Mouse (Mus musculus): ENCODE measurements at regions not wholly inside any gene's neighbourhood (a gene's known extent, or its start where the extent isn't known, plus 50 kb on each side); places are given as distances from the start of the nearest gene placed in this dataset.

DNA sequence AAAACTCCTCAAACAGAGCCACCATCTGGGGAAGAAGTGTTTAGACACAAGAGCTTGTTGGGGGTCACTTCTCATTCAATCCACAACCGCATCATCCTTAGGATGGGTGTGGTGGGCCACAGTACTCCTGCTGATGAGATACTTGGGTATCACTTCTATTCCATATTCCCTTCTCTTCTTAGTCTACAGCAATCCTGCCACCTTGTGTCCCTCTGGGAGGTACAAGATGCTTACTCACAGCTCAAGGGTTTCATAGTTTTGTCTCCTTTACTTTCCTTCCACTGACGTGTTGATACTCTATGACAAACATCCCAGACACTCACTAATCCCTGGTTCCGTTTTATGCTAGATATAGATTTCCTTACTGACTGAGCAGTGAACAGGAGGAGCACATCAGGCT lies 122.1 kb upstream of the Epha4 start:
- dilution Hi-C loops (cut with MboI; ENCODE audit: extremely low pct_ligation_motif_present, extremely low pct_unique_long_range_greater_than_20kb, low sequenced_read_pairs) = no loop called here
- TF ChIP-seq CTCF (conservative IDR thresholded peaks at IDR 0.05 in 1 of 2, IDR thresholded peaks at IDR 0.05 in 1 of 2; ENCODE audit: low read depth in 2 of 2, low read length in 2 of 2) = 0 out of 4 replicates have a peak, but pooled peaks of 1 of the 2 experiments have one; percentile 1
- no peak for TF ChIP-seq ZKSCAN1 (IDR thresholded peaks at IDR 0.05; ENCODE audit: borderline replicate concordance, low read depth, low read length)
- TF ChIP-seq ELF1 (IDR thresholded peaks at IDR 0.05; ENCODE audit: low read depth, low read length) = no peak
- no peaks in the 10 kb centered on the region for H3K4me1 ChIP-seq (ENCODE audit: control insufficient read depth in 1 of 2, insufficient read depth in 2 of 2)
- no peak overlapping the region for H3K27ac ChIP-seq (ENCODE audit: insufficient read depth, low read depth)
- no peak overlapping the region for H3K4me3 ChIP-seq (replicated peaks in 1 of 3; ENCODE audit: low read depth in 2 of 3, low read length in 2 of 3, poor library complexity in 1 of 3)
- H3K79me2 ChIP-seq (replicated peaks; ENCODE audit: control insufficient read depth, extremely low read depth, insufficient read depth, poor library complexity, severe bottlenecking) = no peaks in the 10 kb centered on the region
- no peaks in the 10 kb centered on the region for H3K36me3 ChIP-seq (replicated peaks in 1 of 2; ENCODE audit: control insufficient read depth in 1 of 2, insufficient read depth in 1 of 2, low read length in 1 of 2)
- in situ Hi-C loops (cut with MboI; ENCODE audit: low pct_ligation_motif_present, low pct_unique_long_range_greater_than_20kb, low sequenced_read_pairs) = no loop called here
- no peaks in the 10 kb centered on the region for H3K9me3 ChIP-seq (replicated peaks; ENCODE audit: low read length)
- DNase-seq (ENCODE audit: extremely low read depth) = no peak
- no peak overlapping the region for H3K4me2 ChIP-seq (ENCODE audit: insufficient read depth, low read depth, poor library complexity, severe bottlenecking)
- H3K27me3 ChIP-seq (replicated peaks) = no peaks in the 10 kb centered on the region
- H3K9ac ChIP-seq (ENCODE audit: insufficient read depth, low read depth) = no peak overlapping the region

- in situ Hi-C loops (cut with MboI; ENCODE audit: low pct_ligation_motif_present, low pct_unique_long_range_greater_than_20kb, low sequenced_read_pairs) (no loop called here), dilution Hi-C loops (cut with MboI; ENCODE audit: extremely low pct_ligation_motif_present, extremely low pct_unique_long_range_greater_than_20kb, low sequenced_read_pairs) (no loop called here)
- Histone ChIP-seq H3K9me3 (replicated peaks; ENCODE audit: low read length) (no peaks in the 10 kb centered on the region), H3K9ac (ENCODE audit: insufficient read depth, low read depth) (no peak overlapping the region), H3K4me2 (ENCODE audit: insufficient read depth, low read depth, poor library complexity, severe bottlenecking) (no peak overlapping the region), H3K4me1 (ENCODE audit: control insufficient read depth in 1 of 2, insufficient read depth in 2 of 2) (no peaks in the 10 kb centered on the region), H3K4me3 (replicated peaks in 1 of 3; ENCODE audit: low read depth in 2 of 3, low read length in 2 of 3, poor library complexity in 1 of 3) (no peak overlapping the region), H3K79me2 (replicated peaks; ENCODE audit: control insufficient read depth, extremely low read depth, insufficient read depth, poor library complexity, severe bottlenecking) (no peaks in the 10 kb centered on the region), H3K27ac (ENCODE audit: insufficient read depth, low read depth) (no peak overlapping the region), H3K36me3 (replicated peaks in 1 of 2; ENCODE audit: control insufficient read depth in 1 of 2, insufficient read depth in 1 of 2, low read length in 1 of 2) (no peaks in the 10 kb centered on the region), H3K27me3 (replicated peaks) (no peaks in the 10 kb centered on the region)
- no peak for TF ChIP-seq ELF1 (IDR thresholded peaks at IDR 0.05; ENCODE audit: low read depth, low read length)
- TF ChIP-seq SMC3 (IDR thresholded peaks at IDR 0.05; ENCODE audit: low read depth, low read length) = no peak
- TF ChIP-seq MAFK (IDR thresholded peaks at IDR 0.05; ENCODE audit: insufficient replicate concordance, low read length) = no peak
- TF ChIP-seq MEF2A (IDR thresholded peaks at IDR 0.05; ENCODE audit: borderline replicate concordance, low read depth, low read length) = no peak
- no peak for TF ChIP-seq HCFC1 (IDR thresholded peaks at IDR 0.05; ENCODE audit: low read depth, low read length)
- TF ChIP-seq ZMIZ1 (IDR thresholded peaks at IDR 0.05; ENCODE audit: low read depth, low read length) = no peak
- DNase-seq (ENCODE audit: extremely low read depth) = no peak
These were observed 114.8 kb upstream of the Epha4 start for GRCm38 (mm10) chr1:77629496-77630281.

GRCm38 (mm10) chr1:77628861-77629260 lies 114.0 kb upstream of the Epha4 start:
- H3K27ac ChIP-seq (ENCODE audit: insufficient read depth, low read depth) = no peak overlapping the region
- dilution Hi-C loops (cut with MboI; ENCODE audit: extremely low pct_ligation_motif_present, extremely low pct_unique_long_range_greater_than_20kb, low sequenced_read_pairs) = no loop called here
- no peak overlapping the region for H3K4me2 ChIP-seq (ENCODE audit: insufficient read depth, low read depth, poor library complexity, severe bottlenecking)
- no peaks in the 10 kb centered on the region for H3K9me3 ChIP-seq (replicated peaks; ENCODE audit: low read length)
- no peaks in the 10 kb centered on the region for H3K36me3 ChIP-seq (replicated peaks in 1 of 2; ENCODE audit: control insufficient read depth in 1 of 2, insufficient read depth in 1 of 2, low read length in 1 of 2)
- no peaks in the 10 kb centered on the region for H3K4me1 ChIP-seq (ENCODE audit: control insufficient read depth in 1 of 2, insufficient read depth in 2 of 2)
- H3K4me3 ChIP-seq (replicated peaks in 1 of 3; ENCODE audit: low read depth in 2 of 3, low read length in 2 of 3, poor library complexity in 1 of 3) = no peak overlapping the region
- no peak for DNase-seq (ENCODE audit: extremely low read depth)
- no peak overlapping the region for H3K9ac ChIP-seq (ENCODE audit: insufficient read depth, low read depth)
- in situ Hi-C loops (cut with MboI; ENCODE audit: low pct_ligation_motif_present, low pct_unique_long_range_greater_than_20kb, low sequenced_read_pairs) = no loop called here
- no peaks in the 10 kb centered on the region for H3K79me2 ChIP-seq (replicated peaks; ENCODE audit: control insufficient read depth, extremely low read depth, insufficient read depth, poor library complexity, severe bottlenecking)
- no peak for TF ChIP-seq MAZ (IDR thresholded peaks at IDR 0.05; ENCODE audit: low read depth, low read length)
- no peaks in the 10 kb centered on the region for H3K27me3 ChIP-seq (replicated peaks)
